23 mouse cellular contexts compared by ENCODE assay signal in the genomic region with DNA sequence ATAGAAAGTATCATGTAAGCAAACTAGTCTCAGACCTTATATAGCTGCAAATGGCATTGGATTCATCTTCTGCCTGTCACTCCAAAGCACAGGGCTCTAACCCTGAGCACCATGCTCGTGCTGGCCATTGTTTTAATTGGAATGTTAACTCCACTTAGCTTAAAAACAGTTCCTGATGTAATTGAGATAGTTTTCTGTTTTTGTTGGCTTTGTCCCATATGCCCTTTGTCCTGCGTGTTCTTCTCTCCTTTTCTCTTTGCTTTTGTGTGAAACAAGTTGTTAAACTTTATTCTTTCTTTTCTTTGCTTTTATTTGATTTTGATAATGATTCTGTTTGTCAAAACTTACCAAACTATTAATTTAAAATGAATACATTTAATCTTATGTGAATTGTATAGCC. TPM values are rescaled to one million over a fixed set of nuclear protein-coding genes. Genes with fewer than 3 reads are reported as not detected.
DNase-seq lines count a peak whose midpoint lies in the region; TF ChIP-seq lines count a peak whose summit lies in the region.
"Had no signal": no experiment of that assay in that cellular context is flagged by ENCODE, and none has a peak within 500 bp of the region (broad histone marks: within the 10 kb centered on the region; RNA-seq: fewer than 3 reads in every experiment).

No protein-coding gene starts in this region.

- no peaks in the 10 kb centered on the region for H3K36me3 ChIP-seq in kidney, adult 2 months (ENCODE audit: control insufficient read depth, insufficient read depth, low read length)
- H3K36me3 ChIP-seq: embryonic facial prominence, embryonic 10.5 days; embryonic facial prominence, embryonic 12.5 days; forebrain, embryonic 15.5 days; G1E had no signal

- no peak for TF ChIP-seq POLR2A in kidney, adult 2 months (IDR thresholded peaks at IDR 0.05; ENCODE audit: low read depth, low read length)

- H3K27ac ChIP-seq in kidney, adult 2 months (ENCODE audit: insufficient read depth, low read depth, low read length) = no peak overlapping the region
- H3K27ac ChIP-seq: embryonic facial prominence, embryonic 10.5 days; embryonic facial prominence, embryonic 12.5 days; forebrain, embryonic 13.5 days; forebrain, embryonic 15.5 days had no signal

- H3K27me3 ChIP-seq in kidney, adult 2 months (replicated peaks; ENCODE audit: control insufficient read depth, insufficient read depth, low read length) = no peaks in the 10 kb centered on the region
- H3K27me3 ChIP-seq: CH12.LX; embryonic facial prominence, embryonic 12.5 days; forebrain, embryonic 13.5 days; forebrain, embryonic 15.5 days had no signal

- TF ChIP-seq CTCF in kidney, adult 2 months (conservative IDR thresholded peaks at IDR 0.05; ENCODE audit: insufficient read depth, insufficient read length, low read depth, low read length) = no peak

- no peak overlapping the region for H3K4me3 ChIP-seq in kidney, adult 2 months (ENCODE audit: insufficient read depth, low read depth, low read length)
- H3K4me3 ChIP-seq: embryonic facial prominence, embryonic 10.5 days; embryonic facial prominence, embryonic 12.5 days; forebrain, embryonic 13.5 days; forebrain, embryonic 15.5 days had no signal

- peak; percentile 67 for DNase-seq in kidney, adult 2 months
- no peak for DNase-seq in kidney, adult 18-20 months
- DNase-seq in kidney, adult 9 months = peak; percentile 61
- no peak for DNase-seq in kidney, postnatal 10 days
- DNase-seq in kidney, postnatal 36 days = peak; percentile 36 to 44
- no peak for DNase-seq in kidney, postnatal 4 days
- DNase-seq: adrenal gland, adult 8-10 months; adrenal gland, postnatal 14 days; adrenal gland, postnatal 36 days; B cell, adult 2 months; cerebellum, adult 11-12 months; cerebellum, adult 2 months; cerebellum, adult 9-10 months; cerebellum, postnatal 10 days; cerebellum, postnatal 25 days had no signal

- WGBS in kidney, adult 2 months = 29% methylated on average over 2 of the region's 2 CpGs

- H3K4me1 ChIP-seq in kidney, adult 2 months (ENCODE audit: control insufficient read depth, insufficient read depth, low read length) = no peaks in the 10 kb centered on the region; the same call in 1 of the 2 replicates
- H3K4me1 ChIP-seq: embryonic facial prominence, embryonic 12.5 days; forebrain, embryonic 13.5 days; forebrain, embryonic 15.5 days had no signal

RNA-seq across cellular contexts. Expression of gene Cyp2r1, which starts 19.7 kb away (rescaled TPM):
- 0.87 and 1.1 TPM in 2 replicates for polyA plus RNA-seq in kidney, adult 2 months (2012; rRNA removed)
- polyA plus RNA-seq: G1E had no signal

RNA-seq across cellular contexts. Expression of gene Calca, which starts 53.7 kb away (rescaled TPM):
- polyA plus RNA-seq in kidney, adult 2 months (2012; rRNA removed) = 4.5 and 6.9 TPM in 2 replicates
- polyA plus RNA-seq: CD4-positive, CD25-positive, alpha-beta regulatory T cell, adult 4 months; G1E; Patski had no signal

Comparison
In these comparisons a context has a peak if more than half of its experiments do, and no peak if none do; other contexts are left out.
1. DNase-seq: peak in kidney, adult 2 months (single experiment), kidney, adult 9 months (single experiment) and kidney, postnatal 36 days (2 of 2); none in kidney, adult 18-20 months (single experiment), kidney, postnatal 10 days (single experiment) and kidney, postnatal 4 days (0 of 2).